Mouse (Mus musculus) midbrain, postnatal 0 days (tissue): ENCODE measurements around the gene Zscan5b. TPM values are rescaled to one million over a fixed set of nuclear protein-coding genes. Genes with fewer than 3 reads are reported as not detected.

Experiments used
- ATAC-seq: fragments of 200-750 bp; cut with Nextera tagmentation; 2 replicates; pipeline ENCODE4 v1.8.0; 2017; ENCODE audit warnings: moderate number of reproducible peaks, mild to moderate bottlenecking, moderate TSS enrichment, moderate library complexity; ENCODE audit not compliant: low FRiP score
- DNase-seq: peaks from one replicate; pipeline ENCODE4 v3.0.0-alpha.2; 2015; ENCODE audit warnings: low spot score
- H3K27ac ChIP-seq: fragments of 300-500 bp; sonication (generic); 2 replicates; pipeline ENCODE4 v1.5.1; 2014; ENCODE audit warnings: low read depth, mild to moderate bottlenecking, low read length, mixed read lengths
- H3K27me3 ChIP-seq: fragments of 300-500 bp; sonication (generic); 2 replicates; pipeline ENCODE4 v1.6.1; 2014; ENCODE audit warnings: low read length, control low read depth, mixed read lengths; ENCODE audit not compliant: insufficient read depth
- H3K36me3 ChIP-seq: fragments of 300-500 bp; sonication (generic); 2 replicates; pipeline ENCODE4 v1.6.1; 2014; ENCODE audit warnings: low read length, control low read depth, mixed read lengths; ENCODE audit not compliant: insufficient read depth
- H3K4me1 ChIP-seq: fragments of 300-500 bp; sonication (generic); 2 replicates; pipeline ENCODE4 v1.6.1; 2014; ENCODE audit warnings: mild to moderate bottlenecking, control low read depth, antibody characterized with exemption, low read length, mixed read lengths; ENCODE audit not compliant: insufficient read depth
- H3K4me2 ChIP-seq: fragments of 300-500 bp; sonication (generic); 2 replicates; pipeline ENCODE4 v1.6.1; 2014; ENCODE audit warnings: low read depth, mild to moderate bottlenecking, low read length, mixed read lengths; ENCODE audit not compliant: poor library complexity, severe bottlenecking
- H3K4me3 ChIP-seq: fragments of 300-500 bp; sonication (generic); 2 replicates; pipeline ENCODE4 v1.5.1; 2014; ENCODE audit warnings: low read depth, mild to moderate bottlenecking, low read length, moderate library complexity
- H3K9ac ChIP-seq: fragments of 300-500 bp; sonication (generic); replicated peaks from 2 replicates; pipeline ENCODE4 v1.6.1; 2014; ENCODE audit warnings: mild to moderate bottlenecking, low read length, moderate library complexity, mixed read lengths; ENCODE audit not compliant: poor library complexity, severe bottlenecking
- H3K9me3 ChIP-seq: fragments of 300-500 bp; sonication (generic); 2 replicates; pipeline ENCODE4 v1.6.1; 2016; ENCODE audit warnings: low read length, control low read depth
- CTCF ChIP-seq: IDR thresholded peaks from 2 replicates; pipeline ENCODE4 v1.5.1; 2016; ENCODE audit warnings: antibody characterized with exemption, mild to moderate bottlenecking
- WGBS: fragments of 180-500 bp; shearing (Covaris S2); extraction: QIAGEN DNeasy Blood & Tissue Kit; methylation state at CpG from one replicate; pipeline ENCODE4 v1.1.7; 2014; 5-methylcytosine and 5-hydroxymethylcytosine counted together
- polyA plus RNA-seq: library from polyadenylated mRNA; unstranded; fragments of >200 nt; fragmentation: Nextera tagmentation; extraction: Ambion mirVana; gene quantifications from 2 replicates; pipeline ENCODE4 v1.2.1, GENCODE M21; 2015
- total RNA-seq: library from RNA; depleted of rRNA; stranded (reverse); fragments of >200 nt; gene quantifications from 2 replicates; pipeline ENCODE4 v1.2.3, GENCODE M21; 2014

The Zscan5b gene
- total and polyA plus RNA-seq, 2 experiments from 2014 or later = not detected

DNA sequence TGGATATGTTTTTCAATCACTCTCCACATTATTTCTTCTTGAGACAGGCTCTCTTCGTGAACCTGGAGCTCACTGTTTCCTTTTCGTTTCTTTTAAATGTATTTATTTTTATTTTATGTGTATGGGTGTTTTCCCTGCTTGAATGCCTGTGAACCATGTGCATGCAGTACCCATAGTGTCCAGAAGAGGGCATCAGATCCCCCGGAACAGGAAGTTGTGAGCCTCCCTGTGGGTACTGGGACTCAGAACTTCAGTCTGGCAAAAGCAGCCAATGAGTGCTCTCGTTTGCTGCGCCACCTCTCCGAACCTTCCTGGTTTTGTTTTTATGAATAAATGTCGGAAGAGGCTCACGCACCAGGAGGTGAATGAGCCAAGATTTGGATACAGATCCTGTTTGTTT lies 43.6 kb downstream of the Zscan5b start:
- Histone ChIP-seq H3K9me3 (0 out of 2 replicates have a peak, but pooled peaks cover 3% of the 10 kb centered on the region), H3K9ac (no peak overlapping the region), H3K27ac (no peak overlapping the region), H3K4me3 (no peak overlapping the region), H3K36me3 (no peaks in the 10 kb centered on the region), H3K27me3 (no peaks in the 10 kb centered on the region), H3K4me1 (no peaks in the 10 kb centered on the region), H3K4me2 (no peak overlapping the region)
- peak; percentile 63 for TF ChIP-seq CTCF
- WGBS = 60% methylated on average over 8 of the region's 8 CpGs
- DNase-seq (no peak), ATAC-seq (no peak)

DNA sequence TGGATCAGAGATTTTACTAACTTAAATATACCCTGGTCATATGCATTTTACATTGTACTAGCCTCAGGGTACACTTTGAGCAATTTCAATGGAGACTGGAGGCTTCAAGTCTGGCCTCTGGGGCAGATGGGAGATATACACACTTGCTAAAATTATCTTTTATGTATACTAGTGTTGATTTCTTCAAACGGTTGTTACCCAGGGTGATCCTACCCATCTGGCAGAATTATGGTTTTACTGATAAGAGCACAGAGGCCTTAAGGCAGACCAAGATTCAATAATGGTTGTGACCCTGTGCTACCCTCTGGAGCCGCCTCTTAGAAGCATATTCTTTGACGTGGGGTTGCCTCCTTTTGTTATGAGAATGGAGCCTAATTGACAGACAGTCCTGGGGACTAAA lies 55.8 kb downstream of the Zscan5b start:
- no peaks in the 10 kb centered on the region for H3K27me3 ChIP-seq
- no peak for DNase-seq

DNA sequence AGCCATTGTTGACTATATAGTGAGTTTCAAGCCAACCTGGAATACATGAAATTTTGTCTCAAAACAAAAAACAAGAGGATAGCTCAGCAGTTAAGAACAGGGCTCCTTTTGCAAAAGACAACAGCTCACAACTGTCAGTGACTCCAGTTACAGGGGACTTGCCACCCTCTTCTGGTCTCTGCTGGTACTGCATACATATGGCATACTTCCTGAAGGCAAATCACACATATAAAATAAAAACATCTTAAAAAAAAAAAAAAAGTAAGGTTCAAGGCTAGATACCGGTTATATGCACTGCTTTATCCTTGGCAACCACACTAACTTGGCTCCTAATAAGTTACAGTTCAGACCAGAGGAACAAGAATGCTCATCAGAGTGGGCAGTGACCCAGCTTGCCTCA lies 60.7 kb downstream of the Zscan5b start:
- H3K9me3 ChIP-seq = no peaks in the 10 kb centered on the region
- DNase-seq (peak; percentile 87), ATAC-seq (no peak)
- WGBS = 0% methylated on average over 1 of the region's 1 CpGs
- peak overlapping the region; percentile 79; the same call in 1 of the 2 replicates for H3K27ac ChIP-seq
- H3K4me2 ChIP-seq = peak overlapping the region; percentile 57
- H3K4me1 ChIP-seq = peaks cover 5% of the 10 kb centered on the region
- no peaks in the 10 kb centered on the region for H3K36me3 ChIP-seq
- no peak overlapping the region; the same call in 1 of the 2 replicates for H3K9ac ChIP-seq
- TF ChIP-seq CTCF = peak; percentile 85
- H3K4me3 ChIP-seq = peak overlapping the region; percentile 45
- no peaks in the 10 kb centered on the region for H3K27me3 ChIP-seq

More for the DNA sequence above, 55.8 kb downstream of the Zscan5b start:
- Histone ChIP-seq H3K4me2 (no peak overlapping the region), H3K4me3 (no peak overlapping the region), H3K36me3 (no peaks in the 10 kb centered on the region), H3K4me1 (no peaks in the 10 kb centered on the region), H3K9me3 (no peaks in the 10 kb centered on the region), H3K27ac (no peak overlapping the region), H3K9ac (no peak overlapping the region)
- no peak for TF ChIP-seq CTCF
- ATAC-seq = no peak
- 53% methylated on average over 3 of the region's 3 CpGs for WGBS

DNA sequence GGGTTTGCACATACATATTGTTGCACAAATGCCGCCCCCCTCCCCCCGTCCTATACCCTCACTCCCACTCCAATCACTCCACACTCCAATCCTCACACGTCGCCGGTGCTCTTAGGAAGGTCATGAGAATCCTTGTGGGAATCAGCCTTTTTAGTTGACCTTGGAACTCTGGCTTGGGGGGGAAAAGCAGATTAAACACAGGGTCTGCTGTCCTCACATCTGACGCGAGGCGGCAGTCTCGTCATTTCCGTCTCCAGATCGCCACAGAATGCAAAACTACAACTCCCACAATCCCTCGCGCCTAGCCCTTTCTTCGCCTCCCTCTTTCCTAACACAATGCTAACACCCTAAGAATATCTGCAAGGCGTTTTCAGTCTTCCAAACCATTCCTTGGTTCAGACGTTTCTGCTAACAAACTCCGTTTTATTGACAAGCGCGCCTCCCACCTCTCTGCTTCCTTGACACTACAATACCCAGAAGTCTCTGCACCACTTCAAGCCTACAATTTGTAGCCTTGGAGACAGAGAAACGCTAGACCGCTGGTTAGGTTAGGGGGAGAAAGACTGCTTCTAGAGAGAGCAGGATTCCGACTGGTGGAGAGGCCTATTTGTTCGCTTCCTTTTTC lies 61.5 kb downstream of the Zscan5b start:
- peak; percentile 64 for TF ChIP-seq CTCF
- H3K4me2 ChIP-seq = peak overlapping the region; percentile 57
- H3K9me3 ChIP-seq = no peaks in the 10 kb centered on the region
- H3K4me1 ChIP-seq = peaks cover 5% of the 10 kb centered on the region
- peak; percentile 94 for DNase-seq
- H3K4me3 ChIP-seq = peak overlapping the region; percentile 45
- H3K27ac ChIP-seq = peak overlapping the region; percentile 79
- under 1% methylated on average over 23 of the region's 23 CpGs for WGBS
- no peaks in the 10 kb centered on the region for H3K36me3 ChIP-seq
- no peaks in the 10 kb centered on the region for H3K27me3 ChIP-seq
- peak; percentile 75 for ATAC-seq
- peak overlapping the region; percentile 62 for H3K9ac ChIP-seq

DNA sequence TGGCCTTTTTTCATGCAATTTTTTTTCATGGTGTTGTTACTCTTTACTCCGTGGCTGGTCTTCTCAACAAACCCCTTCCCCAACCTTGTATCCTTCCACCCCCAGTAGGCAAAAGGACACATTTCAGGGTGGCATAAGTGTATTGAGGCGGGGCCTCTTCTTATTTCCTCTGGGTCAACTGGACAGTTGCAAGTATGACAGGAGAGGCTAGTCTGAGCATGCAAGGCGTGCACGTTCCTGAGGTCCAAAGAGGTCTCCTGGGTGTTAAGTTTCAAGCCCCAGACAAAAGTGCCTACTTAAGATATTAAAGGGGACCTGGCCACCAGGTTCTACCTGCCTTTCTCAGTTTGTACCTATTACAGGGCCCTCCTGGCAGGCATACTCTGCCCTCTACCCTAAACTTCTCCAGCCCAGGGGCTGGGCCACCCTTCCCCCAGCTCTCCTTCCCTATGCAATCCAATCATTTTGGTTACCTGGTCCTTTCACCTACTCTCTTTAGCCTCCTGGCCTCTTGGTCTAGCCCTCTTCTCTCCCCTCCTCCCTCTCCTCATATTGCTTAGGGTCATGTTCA lies 62.4 kb downstream of the Zscan5b start:
- Histone ChIP-seq H3K27ac (peak overlapping the region; percentile 79; the same call in 1 of the 2 replicates), H3K27me3 (no peaks in the 10 kb centered on the region), H3K4me1 (peaks cover 5% of the 10 kb centered on the region), H3K4me3 (no peak overlapping the region), H3K4me2 (no peak overlapping the region), H3K9me3 (no peaks in the 10 kb centered on the region), H3K9ac (no peak overlapping the region), H3K36me3 (no peaks in the 10 kb centered on the region)
- TF ChIP-seq CTCF = no peak
- 85% methylated on average over 4 of the region's 4 CpGs for WGBS
- ATAC-seq = no peak
- DNase-seq = no peak

DNA sequence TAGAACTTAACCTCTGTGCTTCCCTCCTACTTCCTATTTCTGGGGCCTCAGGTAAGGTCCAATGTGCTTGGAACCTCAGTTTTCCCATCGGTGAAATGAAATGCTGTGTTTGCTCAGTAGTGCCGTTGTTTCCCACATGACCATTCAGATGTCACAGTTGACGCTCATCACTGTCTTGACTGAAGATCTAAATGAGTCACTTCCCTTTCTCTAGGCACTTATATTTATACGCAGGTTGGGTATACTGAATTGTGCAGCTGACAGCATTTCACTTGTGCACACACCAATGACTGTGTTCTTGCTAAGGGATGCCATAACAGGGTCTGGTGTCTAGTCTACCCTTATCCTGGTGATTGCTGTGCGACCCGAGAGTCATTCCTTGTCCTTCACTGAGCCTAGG lies 63.3 kb downstream of the Zscan5b start:
- Histone ChIP-seq H3K9ac (no peak overlapping the region), H3K4me3 (no peak overlapping the region; the same call in 1 of the 2 replicates), H3K4me2 (peak overlapping the region; percentile 83; the same call in 1 of the 2 replicates), H3K27ac (no peak overlapping the region), H3K27me3 (no peaks in the 10 kb centered on the region), H3K9me3 (no peaks in the 10 kb centered on the region), H3K4me1 (peaks cover 5% of the 10 kb centered on the region), H3K36me3 (peaks cover under 1% of the 10 kb centered on the region; the same call in 1 of the 2 replicates)
- DNase-seq (no peak), ATAC-seq (no peak)
- WGBS = 87% methylated on average over 6 of the region's 6 CpGs
- no peak for TF ChIP-seq CTCF
